Mouse (Mus musculus): ENCODE results near the gene Me1.
"Not testable (repeated sequence)": the region's sequence is repeated elsewhere in the genome, so short reads cannot be mapped to it uniquely, and the experiment has no call there.

Gene Me1

DNA sequence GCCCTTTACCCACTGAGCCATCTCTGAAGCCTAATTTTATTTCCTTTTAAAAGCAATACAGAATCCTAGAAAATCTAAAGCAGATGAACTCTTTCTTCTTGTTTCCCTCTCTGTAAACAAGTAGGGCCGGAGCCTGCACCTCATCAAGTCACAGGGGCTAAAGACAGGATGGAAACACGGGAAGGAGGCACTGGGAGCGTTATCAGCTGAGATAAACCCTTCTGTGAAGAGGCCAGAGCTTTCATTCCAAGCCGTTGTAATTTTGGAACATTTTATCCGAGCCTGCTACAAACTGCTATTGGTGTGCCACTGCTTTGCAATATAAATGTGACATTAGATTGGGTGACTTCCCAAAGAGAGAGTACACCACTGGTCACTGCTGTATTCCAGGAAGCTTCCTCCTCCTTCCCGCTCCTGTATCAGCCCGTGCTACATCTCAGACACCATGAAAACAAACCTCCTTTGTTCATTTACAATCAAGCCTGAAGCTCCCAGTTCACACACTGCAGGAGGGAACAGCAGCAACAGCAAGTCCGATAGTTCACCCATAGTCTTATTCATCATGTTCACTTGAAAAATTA is 95.9 kb downstream of the Me1 start:
- no peak for DNase-seq (ENCODE audit: low read depth, low spot score)

DNA sequence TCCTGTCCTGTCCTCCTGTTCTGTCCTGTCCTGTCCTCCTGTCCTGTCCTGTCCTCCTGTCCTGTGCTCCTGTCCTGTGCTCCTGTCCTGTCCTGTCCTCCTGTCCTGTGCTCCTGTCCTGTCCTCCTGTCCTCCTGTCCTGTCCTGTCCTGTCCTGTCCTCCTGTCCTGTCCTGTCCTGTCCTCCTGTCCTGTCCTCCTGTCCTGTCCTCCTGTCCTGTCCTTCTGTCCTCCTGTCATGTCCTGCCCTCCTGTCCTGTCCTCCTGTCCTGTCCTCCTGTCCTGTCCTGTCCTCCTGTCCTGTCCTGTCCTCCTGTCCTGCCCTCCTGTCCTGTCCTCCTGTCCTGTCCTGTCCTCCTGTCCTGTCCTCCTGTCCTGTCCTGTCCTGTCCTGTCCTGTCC is 98.8 kb downstream of the Me1 start:
- DNase-seq (ENCODE audit: low read depth, low spot score): not testable (repeated sequence)

DNA sequence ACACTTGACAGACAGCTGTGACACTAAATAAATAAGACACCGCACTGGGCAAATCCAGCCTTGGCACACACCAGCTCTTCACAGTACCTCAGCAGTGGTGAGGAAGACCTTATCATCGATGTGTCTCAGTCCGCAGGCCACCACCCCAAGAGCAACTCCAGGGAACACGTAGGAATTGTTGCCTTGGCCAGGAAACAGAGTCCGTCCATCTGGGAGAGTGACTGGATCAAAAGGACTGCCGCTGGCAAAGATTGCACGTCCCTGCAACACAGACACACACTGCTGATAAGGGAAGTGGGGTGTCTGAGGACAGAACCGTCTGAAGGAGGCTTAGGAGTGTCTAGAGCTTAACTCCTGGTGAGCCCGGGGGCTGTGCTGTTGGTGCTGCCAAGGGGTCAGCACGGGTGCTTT is 101.4 kb downstream of the Me1 start:
- DNase-seq (ENCODE audit: low read depth, low spot score): not testable (repeated sequence)

DNA sequence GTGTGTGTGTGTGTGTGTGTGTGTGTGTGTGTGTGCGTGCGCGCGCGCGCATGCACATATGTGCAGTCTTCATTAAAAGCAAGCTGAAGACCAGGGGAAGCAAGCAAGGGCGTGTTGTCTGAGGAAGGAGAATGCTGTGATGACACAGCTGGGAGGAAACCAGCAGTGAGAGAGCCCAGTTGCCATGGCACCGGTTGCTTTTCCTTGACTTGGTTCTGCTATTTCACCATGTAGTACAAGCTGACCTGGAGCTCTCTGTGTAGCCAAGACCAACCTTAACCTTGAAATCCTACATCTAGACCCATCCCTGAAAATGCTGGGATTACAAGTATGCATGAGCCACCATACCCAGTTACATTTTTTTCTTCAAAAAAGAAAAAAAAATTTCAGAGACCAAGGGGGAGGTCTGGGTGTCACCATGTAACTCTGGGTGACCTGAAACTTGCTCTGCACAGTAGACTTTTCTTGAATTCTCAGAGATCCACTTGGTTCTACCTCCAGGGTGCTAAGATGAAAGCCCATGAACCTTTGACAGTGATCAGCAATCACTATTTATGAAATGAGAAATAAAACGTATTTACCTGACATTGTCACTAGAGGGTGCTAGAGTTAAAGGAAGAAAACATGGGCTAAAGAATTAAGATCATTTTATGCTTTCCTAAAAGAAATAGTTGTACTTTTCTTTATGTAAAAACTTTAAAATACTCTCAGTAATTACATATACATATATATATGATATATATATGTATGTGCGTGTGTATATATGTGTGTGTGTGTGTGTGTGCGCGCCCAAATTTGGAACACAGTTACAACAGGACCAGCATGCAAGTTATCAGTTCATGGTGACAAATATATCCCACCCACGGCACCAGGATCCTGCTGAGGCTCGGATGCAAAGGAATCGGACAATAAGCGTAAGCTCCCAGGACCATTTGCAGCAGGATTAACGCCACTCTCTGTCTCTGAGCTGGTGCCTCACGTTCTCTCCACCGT is 102.8 kb downstream of the Me1 start:
- peak; percentile 57 for DNase-seq (ENCODE audit: low read depth, low spot score)

DNA sequence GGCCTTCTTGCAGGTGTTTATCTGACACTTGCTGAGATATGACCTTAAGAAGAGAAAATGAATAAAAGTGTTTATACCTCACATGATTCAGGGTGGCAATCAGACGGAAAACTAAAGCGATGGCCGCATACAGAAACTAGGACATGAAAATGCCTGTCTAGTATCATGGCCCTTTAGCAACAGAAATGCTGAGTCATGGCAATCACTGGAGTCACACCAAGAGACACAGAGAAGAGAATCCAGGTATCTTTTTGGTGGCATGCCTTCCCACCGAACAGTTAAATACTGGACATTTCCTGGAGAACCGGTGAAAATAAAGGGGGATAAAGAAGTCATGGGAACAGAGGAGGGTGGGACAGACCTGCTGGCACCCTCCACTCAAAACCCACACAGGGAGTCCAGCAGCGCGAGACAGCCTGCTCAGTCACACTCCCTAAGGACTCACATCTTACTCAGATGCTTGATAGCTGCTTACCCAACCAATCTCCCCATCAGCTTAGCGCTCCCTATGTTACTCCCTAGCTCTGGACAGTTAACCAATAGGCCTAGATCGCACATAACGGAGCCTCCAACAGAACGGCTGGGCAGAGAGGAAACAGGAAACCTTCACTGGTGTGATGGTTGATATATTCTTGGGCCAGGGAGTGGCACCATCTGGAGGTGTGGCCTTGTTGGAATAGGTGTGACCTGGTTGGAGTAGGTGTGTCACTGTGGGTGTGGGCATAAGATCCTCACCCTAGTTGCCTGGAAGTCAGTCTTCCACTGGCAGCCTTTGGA is 108.5 kb downstream of the Me1 start:
- no peak for DNase-seq (ENCODE audit: low read depth, low spot score)

DNA sequence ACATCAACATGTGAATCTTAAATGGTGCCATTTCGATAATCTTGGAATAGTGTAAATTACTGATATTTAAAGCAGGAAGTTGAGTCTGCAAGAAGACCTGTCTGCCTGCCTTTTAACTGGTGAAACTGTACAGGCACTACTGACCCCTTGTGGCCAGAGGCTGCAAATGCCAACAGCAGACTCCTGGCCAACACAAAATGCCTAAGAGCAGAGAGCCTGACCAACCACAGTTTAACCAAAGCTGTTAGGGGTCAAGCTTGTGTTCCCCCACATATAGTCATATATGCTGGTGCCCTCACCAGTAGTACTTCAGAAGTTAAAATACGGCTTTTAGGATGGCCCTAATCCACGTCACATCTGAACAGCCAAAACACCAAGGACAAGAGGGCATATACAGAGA is 112.0 kb downstream of the Me1 start:
- peak; percentile 44 for DNase-seq (ENCODE audit: low read depth, low spot score)

DNA sequence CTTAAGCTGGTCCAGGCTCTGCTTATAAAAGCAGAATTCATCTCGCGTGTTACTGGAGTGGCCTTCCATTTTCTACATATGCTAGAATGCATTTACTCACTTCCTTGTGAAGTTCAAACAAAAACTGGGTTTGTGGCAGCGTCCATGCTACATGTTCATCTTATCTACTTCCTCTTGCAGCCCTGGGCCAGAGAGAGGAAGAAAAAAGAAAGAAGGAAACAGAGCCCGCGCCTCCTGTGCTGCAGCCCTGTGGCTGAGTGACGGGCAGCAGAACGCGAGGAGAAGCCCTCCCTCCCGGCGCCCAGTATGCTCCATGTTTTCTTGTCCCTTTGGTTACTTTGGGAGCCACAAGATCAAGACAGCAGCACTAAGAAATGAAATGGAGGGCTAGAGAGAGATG is 116.1 kb downstream of the Me1 start:
- DNase-seq (ENCODE audit: low read depth, low spot score): no peak

DNA sequence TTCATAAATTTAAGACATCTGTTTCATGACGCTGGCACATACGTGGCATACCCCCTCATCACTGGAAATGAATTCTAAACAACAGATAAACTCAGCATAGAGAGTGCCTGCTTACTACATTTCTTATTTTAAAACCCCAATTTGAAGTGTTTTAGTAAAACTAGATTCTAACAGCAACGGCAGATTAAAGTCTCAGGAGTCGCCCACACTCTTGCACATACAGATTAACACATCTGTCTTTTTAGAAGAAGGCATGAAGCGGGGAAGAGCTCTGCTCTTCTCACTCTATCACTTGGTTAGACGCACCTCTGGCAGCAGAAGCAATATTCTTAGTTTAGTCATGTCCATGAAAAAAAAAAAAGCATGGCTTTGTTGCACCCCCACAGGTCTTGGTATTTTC is 120.6 kb downstream of the Me1 start:
- DNase-seq (ENCODE audit: low read depth, low spot score): peak; percentile 41

DNA sequence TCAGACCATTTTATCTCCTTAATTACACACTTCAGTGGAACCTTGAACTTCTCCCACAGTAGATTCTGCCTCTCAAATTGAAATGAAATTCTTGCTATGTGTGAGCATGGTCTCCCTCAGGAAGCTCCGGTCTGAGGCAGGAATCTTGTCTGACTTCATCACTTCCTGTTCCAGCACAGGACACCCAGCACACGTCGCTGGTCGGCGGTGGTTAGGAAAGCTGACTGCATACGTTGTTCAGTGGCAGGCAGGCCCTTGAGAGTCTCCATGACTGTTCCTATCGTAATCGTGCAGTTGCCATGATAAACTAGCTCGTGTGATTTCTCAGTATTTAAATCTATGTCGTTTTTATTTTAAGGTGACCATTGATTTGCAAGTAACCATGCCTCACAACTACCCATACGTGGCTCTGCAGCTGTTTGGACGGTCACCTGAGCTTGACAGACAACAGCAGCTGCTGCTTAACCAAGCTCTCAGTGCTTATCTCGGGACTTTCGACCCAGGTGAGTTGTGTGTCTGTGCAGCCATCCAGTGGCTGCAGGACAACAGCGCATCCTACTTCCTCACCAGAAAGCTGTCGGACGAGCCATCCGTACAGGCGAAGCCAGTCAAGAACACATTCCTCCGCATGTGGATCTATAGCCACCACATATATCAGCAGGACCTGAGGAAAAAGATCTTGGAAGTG is 122.0 kb downstream of the Me1 start:
- no peak for DNase-seq (ENCODE audit: low read depth, low spot score)

DNA sequence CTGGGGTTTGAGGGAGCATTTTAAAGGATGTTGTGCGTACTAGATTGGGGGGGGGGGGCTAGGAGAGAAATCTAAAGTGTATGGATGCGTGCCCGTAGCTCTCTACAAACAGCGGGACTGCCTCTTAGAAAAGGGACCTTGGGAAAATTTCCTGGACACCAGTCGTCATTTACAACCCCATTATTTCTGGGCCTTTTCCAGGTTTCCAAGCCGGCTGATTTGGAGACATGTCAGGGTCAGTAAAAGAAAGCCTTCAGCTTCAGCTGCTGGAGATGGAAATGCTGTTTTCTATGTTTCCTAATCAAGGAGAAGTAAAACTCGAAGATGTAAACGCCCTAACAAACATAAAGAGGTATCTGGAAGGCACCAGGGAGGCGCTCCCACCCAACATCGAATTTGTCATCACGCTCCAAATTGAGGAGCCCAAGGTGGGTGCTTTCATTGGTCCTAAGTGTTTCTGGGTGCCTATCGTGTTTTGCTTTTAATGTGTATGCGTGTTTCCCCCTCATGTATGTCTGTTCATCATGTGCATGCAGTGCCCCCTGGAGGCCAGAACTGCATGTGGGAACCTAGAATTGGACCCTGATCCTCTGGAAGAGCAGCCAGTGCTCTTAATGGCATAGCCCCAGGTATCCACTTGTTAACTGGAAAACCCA is 123.0 kb downstream of the Me1 start:
- DNase-seq (ENCODE audit: low read depth, low spot score): peak; percentile 53

DNA sequence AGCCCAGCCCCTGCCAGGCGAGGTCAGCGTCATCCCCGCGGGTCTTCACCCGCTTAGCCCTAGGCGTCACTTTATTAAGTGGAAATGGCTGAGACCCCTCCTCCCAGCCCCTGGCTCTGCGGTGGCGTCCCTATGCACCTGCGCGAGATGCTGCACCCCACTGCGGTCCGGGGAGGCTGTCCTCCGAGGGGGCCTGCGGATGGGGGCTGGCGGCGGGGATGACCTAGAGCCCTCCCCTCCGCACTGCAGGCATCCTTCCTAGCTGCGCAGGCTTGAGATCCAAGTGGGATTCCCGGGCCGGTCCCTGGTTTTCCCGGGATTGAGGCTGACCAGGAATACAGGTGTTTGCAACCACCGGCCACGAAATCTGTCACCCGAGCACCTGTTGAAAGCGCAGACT is 123.6 kb downstream of the Me1 start:
- no peak for DNase-seq (ENCODE audit: low read depth, low spot score)

DNA sequence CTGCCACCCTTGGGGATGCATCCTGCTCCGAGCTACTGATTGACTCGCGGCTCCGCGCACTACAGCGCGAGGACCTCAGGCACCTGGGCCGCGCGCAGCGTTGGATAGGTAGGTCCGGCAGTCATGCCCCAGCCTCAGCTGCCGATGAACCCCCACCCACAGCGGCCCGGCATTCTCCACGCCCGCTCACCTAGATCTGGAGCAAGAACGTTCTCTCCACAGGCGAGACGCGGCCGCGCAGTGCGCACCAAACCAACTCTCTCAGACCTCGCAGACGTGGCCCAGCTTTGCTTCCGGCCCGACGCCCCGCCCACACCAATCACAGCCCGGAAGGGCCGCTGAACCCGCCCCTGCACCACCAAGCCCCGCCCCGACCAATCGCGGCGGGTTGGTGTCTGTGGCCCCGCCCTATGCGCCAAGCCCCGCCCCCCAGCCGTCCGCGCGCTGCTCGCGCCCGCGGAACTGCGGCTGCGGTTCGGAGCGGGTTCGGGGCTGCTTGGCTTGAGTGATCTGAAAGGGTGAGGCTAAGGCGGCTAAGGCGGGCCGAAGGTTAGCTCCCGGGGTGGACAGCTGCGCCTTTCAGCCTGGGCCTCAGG is 124.1 kb downstream of the Me1 start, which contains the start of the genes Pgm3 and Rwdd2a:
Gene Pgm3, minus strand, starts transcription at position 303 of the 596 bp plus-strand sequence.
Gene Rwdd2a, plus strand, starts transcription at position 452 of the 596 bp plus-strand sequence.
- DNase-seq (ENCODE audit: low read depth, low spot score): peak; percentile 84

DNA sequence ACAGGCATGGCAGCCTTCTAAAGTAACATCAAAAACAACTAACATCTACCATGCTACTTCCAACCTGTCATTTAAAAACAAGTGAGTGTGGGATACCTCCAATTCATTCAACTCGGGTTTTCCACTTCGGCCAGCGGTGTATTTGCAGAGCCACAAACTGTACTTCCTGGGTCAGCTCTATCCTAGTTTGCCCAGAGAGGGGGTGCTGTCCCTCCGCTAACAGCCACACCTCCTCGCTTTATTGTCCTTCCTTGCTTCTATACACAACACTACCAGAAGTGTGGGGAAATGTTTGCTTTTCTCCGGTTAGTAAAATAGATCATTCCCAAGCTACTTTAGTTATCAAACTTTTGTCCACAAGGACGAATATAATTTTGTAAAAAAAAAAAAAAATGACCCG is 124.8 kb downstream of the Me1 start:
- no peak for DNase-seq (ENCODE audit: low read depth, low spot score)

DNA sequence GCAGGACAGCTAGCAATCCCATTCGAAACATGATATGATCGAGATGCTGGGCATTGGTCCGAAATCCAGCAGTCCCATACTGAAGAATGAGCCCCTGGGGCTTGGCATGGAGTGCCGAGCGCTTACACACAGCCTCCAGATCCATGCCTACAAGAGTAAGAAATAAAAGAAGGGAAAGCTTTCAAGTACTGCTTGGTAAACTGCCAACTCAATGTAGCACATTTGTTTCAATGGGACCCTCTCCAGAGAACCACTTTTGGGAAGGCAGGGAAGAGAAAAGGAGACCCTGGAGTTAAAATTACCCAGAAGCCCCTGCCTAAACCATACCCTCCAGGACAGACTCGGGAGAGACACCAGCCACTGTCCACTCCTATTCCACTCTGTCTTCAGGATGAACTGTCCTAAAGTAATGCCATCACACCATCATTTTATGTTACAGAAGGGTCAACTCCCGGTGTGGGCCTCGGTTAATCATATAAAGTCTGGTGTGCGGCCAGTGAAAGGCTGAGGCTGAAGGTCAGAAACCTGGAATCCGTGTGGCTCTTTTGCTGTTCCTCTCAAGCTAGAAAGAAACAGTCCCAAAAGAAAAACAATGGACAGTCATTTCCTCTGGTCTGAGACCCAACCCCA is 125.4 kb downstream of the Me1 start:
- no peak for DNase-seq (ENCODE audit: low read depth, low spot score)

DNA sequence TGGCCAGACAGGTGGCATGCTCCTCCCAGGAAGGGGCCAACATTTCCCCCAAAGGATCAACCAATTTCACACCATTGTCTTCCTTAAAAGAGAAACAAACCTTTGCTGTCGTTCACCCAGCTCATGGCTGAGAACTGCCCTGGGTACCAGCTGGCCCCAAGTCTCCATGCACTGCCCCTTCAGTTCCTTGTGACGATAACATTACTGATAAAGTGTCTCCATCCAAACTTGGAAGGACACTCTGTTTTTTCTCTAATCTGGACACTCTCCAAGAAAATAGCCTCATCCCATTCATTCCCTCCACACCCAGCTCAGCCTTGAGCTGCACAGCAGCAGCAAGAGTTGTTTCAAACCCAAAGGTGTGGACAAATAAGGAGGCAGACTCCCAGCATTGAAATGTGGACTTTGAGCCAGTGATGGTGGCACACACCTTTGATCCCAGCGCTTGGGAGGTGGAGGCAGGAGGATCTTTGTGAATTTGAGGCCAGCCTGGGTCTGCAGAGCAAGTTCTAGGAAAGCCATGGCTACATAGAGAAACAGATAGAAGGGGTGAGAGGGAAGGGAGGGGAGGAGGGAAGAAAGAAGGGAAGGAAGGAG is 126.3 kb downstream of the Me1 start:
- DNase-seq (ENCODE audit: low read depth, low spot score): no peak

DNA sequence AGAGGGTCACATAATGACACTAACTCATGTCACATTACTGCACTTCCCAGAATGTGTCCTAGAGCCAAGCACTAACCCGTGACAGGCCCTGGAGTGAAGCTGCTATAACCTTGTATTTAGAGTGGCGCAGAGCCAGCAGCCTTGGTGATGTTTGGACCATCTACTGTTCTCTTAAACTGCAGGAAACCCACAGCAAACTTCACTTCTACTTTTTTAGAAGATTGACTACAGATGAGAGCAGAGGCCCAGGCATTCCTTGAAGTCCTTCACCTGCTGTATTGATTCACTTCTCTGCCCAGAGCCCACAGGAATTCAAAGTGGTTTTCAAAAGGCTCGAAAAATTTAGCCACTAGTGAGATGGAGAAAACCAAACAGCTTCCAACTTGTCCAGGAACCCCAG is 135.2 kb downstream of the Me1 start:
- no peak for DNase-seq (ENCODE audit: low read depth, low spot score)

DNA sequence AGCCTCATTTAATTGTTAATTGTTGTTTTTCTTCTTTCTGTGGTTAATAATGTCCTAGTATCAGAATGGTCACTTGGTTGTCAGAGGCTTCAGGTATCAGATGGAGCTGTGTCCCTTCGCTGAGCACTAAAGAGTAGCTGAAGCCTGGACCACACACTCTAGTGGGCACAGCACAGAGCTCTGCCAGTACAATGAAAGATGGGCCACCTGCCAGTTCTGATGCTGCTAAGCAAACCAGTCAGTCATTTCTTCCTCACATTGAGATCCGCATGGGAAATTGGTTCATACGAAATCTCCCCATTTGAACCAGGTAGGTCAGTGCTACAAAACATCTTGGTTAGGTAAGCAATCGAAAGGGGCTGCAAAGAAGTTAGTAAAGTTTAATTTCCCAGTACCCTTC is 141.1 kb downstream of the Me1 start:
- no peak for DNase-seq (ENCODE audit: low read depth, low spot score)

DNA sequence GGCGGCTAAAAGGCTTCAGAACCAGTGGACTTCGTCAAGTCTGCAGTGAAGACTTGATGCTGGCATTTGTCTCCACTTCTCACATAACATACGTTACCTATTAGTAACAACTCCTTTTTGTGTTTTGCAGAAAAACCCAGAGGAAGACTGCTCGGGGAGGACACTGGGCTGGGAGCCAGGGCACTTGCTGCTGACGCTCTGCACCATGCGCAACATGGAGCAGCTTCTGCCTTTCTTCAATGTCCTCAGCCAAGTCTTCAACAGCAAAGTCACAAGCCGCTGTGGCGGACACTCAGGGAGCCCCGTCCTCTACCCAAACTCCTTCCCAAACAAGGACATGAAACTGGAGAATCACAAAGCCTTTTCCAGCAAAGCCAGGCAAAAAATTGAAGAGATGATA is 141.9 kb downstream of the Me1 start:
- no peak for DNase-seq (ENCODE audit: low read depth, low spot score)

DNA sequence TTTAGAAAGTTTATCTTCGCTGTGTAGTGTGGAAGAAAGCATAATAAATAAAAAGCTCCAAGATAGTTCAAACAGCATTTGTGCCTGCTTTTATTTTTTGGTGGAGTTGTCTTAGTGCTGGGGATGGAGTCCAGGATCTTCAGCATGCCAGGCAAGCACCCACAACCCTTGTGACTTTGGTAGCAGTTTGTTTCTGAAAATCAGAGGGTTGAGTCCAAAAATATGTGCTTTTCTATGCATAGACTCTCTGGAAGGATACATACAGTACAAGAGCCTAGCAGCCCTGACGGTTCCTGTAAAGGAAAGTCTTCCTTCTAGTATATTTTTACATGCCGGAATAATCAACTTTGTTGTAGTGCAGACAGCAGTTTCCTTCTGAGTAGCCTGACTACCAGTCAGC is 145.0 kb downstream of the Me1 start:
- no peak for DNase-seq (ENCODE audit: low read depth, low spot score)

All from telencephalon, adult 2 months (tissue).